Mouse (Mus musculus) heart, postnatal 25 days (tissue): Measurements from ENCODE around the gene Rfx8. TPM values are rescaled to one million over a fixed set of nuclear protein-coding genes. Genes with fewer than 3 reads are reported as not detected.
"Not testable (repeated sequence)": the region's sequence is repeated elsewhere in the genome, so short reads cannot be mapped to it uniquely, and the experiment has no call there.

Experiments used
- DNase-seq: peaks from one replicate; pipeline ENCODE4 v3.0.0; 2022; ENCODE audit warnings: low spot score
- intact Hi-C: fragments of 180-260 bp; cut with DNase I; formaldehyde crosslinking; loops from one replicate; pipeline ENCODE4 v1.15.1; 2025
- total RNA-seq, 2 experiments: library from RNA; stranded (reverse); gene quantifications; 2 replicates each; pipeline ENCODE4 v1.2.3; 2021

Gene Rfx8
- total RNA-seq, 2 experiments from 2014 or later = 0.34 to 0.36 TPM

DNA sequence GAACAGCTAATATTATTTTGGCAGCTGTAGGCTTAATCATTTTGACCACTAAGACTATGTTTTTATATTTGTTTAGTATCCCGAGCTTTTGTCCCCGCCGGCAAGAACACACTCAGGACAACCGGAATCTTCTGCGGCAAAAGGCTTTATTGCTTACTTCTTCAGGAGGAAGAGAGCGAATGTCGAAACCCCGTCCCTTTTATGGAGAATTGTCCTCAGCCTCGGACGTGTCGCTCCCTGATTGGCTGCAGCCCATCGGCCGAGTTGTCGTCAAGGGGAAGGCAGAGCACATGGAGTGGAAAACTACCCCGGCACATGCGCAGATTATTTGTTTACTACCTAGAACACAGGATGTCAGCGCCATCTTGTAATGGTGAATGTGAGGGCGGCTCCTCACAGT lies 65.9 kb downstream of the Rfx8 start:
- intact Hi-C loops, DNase-seq: not testable (repeated sequence)

DNA sequence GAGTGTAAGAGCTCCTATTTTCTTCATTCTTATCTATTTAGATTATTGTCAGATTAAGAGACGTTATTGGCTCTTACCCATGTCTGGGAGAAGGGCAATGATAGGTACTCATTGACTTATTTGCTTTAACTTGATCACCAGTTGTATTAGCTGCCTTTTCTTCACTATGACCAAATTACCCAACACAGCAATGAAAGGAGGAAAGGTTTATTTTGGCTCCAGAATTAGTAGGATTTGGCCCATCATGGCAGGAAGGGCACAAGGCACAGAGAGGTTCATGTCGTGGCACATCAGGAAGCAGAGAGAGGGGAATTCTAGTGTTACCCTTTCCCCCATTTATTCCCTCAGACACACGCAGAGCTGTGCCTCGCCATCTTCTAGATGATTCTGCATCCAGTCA lies 67.8 kb downstream of the Rfx8 start:
- intact Hi-C loops = no loop called here
- no peak for DNase-seq

DNA sequence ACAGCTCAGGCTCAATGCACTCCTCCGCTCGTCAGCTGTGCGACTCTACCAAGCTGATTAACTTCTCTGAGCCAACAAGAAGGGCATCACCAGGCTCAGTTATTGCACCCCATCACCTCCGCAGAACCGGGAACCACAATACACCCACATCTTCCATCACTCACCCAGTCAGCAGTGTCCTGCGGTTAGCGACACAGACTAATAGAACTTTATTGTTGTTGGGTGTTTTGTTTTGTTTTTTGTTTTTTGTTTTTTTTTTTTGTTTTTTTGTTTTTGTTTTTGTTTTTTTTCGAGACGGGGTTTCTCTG lies 69.6 kb downstream of the Rfx8 start, which contains the start of gene Creg2:
TSS of gene Creg2 (minus strand) at position 234 of the 308 bp plus-strand sequence.
- no peak for DNase-seq
- intact Hi-C loops = no loop called here

DNA sequence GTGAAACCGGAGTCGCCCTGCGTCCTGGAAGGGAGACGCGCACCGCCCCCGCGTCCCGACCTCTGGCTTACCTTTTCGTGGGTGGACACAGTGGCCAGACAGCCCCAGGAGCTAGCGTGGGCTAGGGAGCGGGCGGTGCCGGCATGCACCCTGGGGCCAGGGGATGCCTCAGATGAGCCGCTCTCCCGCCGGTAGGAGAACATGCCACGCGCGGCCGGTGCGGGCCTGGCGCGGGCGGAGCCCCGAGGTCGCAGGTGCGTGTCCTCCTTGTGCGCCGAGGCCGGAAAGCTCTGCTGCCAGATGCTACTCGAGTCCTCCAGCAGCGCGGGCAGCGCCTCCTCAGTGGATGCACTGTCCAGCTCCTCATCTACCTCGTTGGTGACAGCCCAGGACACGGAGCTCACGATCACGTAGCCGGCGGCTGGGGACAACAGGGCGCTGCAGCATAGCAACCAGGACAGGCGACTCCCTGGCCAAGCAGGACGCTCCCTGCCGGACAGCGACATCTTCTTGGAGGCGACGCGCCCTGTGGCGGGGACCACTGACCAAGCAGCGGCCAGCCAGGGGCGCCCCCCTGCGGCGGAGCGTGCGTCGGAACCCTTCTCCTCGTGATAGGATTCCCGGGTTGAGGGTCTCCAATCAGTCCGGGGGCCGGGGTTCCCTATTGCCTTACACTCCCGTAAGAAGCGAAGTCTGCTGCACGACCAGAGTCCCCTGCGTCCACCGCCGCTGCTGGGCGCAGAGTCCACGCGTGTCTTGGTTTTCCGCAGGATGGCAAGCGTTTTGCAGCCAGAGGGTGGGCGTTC lies 70.2 kb downstream of the Rfx8 start:
- intact Hi-C loops = no loop called here
- peak; percentile 16 for DNase-seq

DNA sequence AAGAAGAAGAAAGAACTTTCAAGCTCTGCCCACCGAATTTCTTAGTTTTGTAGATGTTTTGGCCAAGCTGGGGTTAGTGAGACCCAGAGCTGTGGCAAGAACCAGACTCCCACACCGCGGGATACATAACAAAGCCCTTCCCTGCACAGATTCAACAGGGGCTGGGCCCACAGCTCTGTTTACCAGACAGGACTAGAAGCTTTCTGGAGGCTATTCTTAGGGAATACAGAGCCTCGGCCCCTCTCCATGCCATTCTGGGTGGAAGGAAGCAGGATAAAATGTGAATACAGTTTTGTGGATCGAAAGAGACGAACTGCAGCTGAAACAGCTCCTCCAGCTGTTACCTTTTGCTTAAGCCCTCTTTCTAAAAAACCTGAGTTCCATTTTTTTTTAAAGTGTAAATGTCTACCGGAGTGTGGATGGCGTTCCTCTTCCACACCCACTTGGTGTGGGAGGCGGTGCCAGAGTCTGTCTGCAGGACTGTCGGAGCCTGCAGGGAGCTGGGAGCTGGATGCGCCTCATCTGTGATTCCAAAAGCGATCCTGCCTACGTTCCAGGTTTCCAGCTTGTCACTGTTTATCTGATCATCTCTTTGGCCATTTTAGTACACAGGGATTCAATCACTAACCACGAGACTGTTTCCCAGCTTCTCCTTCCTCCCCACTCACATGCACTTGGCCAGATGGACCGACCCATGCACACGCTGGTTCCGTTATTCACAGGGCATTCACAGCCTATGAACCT lies 70.9 kb downstream of the Rfx8 start:
- no peak for DNase-seq
- intact Hi-C loops = no loop called here

DNA sequence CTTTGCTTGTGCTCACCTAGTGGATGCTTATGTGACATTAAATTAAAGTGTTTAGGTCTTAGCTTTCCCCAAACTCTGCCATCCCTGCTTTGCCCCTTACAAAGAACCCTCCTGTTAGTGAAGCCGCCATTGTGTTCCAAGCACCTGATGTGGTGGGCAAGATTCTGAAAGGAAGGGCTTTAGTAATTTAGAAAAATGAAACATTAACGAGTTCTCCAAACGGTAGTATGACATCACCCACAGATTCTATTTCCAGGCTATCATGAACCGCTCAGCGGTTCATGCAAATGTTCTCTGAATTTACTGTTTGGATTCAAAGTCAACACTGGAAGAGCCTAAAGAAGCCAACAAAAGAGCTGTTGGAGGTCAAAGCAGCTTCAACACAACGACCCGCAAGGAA lies 72.2 kb downstream of the Rfx8 start:
- DNase-seq = no peak
- intact Hi-C loops = no loop called here

DNA sequence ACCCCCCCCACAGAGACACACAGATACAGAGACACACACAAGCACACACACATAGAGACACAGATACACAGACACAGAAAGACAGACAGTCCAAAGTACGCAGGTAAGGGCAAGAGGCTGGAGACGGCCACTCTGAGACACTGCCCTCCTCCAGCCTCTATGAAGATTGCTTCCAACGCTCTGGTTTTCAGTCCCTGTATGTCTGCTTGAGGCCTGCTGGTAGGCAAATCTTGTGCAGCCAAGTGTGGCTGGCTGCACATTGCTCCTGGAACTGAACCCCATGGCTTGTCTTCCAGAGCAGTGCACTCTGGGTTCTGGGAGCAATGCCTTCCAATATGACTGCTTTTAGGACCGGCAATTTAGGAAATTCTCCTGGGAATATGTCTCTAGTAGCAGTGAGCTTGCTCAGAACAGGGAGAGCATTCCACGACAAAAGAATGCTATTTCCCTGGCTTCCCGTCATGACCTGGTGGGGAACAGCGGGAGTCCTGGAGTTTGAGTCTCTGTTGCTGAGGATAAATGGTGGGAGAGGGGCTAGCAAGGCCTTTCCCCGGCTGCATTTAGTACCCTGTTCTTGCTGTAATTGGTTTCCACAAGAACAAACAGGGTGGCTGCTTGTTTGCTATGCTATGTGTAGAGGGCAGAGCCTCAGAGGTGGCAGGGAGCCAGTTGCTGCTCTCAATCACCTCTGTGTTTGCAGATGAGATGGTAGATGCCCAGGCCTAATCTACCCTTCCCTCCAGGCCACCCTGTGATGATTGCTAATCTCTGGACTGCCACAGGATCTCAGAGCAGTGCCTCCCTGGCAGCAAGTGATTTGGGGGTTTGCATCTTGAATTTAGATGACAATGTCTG lies 74.7 kb downstream of the Rfx8 start:
- intact Hi-C loops = no loop called here
- no peak for DNase-seq

DNA sequence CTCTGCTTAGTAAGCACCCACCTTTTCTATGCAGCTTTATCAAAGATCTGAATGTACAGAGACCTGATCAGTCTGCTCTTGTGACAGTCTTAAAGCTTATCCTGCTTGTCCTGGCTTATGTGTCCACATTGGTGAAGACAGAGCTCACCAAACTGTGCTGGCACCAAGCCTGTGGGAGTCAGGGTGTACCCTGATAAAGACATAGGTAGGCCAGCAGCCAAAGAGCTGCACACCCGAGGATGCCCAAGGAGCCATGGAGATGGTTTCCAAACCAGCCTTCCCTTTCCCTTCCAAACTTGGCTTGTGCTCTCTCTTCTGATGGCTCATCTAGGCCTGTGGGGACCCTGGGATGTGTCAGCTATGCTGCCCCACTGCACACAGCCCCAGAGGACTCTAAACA lies 76.5 kb downstream of the Rfx8 start:
- no peak for DNase-seq
- intact Hi-C loops = no loop called here

DNA sequence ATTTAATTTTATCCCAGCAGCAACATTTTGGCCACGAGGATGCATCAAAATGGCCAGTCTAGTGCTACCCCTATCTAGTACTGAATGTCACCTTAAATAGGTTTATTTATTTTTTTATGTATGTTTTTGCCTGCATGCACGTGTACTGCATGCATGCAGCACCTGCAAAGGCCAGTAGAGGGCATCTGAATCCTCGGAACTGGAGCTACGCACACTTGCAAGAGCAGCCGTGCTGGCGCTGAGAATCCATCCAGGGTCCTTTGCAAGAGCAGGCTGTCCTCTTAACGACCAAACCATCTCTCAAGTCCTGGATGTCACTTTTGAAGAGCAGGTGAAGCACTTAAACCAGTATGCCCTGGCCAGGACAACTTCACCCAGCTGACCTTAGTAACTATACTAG lies 79.1 kb downstream of the Rfx8 start:
- intact Hi-C loops = no loop called here
- no peak for DNase-seq

DNA sequence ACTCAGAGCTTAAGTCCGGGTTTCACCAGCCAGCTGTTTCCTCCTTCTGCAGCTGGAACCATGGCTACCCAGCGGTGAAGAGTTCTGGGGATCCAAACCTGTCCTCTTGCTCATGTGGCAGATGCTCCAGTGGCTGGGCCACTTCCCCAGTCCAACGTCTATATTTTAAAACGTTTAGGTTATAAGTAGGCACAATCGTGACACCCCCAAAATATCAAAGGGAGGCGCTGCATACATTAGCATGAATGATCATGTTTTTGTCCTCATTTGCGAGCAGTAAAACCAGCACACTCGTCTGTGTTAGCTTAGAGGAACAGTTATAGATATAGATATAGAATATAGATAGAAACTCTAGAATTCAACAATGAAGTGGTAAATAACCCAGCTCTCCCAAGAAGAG lies 83.7 kb downstream of the Rfx8 start:
- intact Hi-C loops = no loop called here
- no peak for DNase-seq

DNA sequence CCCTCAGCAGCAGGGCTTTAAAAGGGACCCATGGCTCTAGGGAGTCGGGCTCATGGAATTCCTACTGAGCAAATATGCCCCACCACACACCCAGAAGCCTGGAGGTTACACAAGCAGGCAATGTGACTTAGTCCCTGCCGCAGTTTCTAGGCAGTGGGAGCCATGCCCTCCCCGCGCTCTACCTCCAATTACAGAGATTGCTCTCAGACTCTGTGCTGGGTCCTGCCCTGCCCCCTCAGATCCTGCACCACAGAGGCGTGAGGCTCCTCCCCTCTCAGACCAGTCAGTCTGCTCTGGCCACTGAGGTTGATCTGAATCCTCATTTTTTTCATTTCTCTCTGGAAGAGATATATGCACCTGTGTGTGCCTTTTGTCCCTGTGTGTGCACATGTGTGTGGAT lies 84.1 kb downstream of the Rfx8 start:
- DNase-seq = no peak
- intact Hi-C loops = no loop called here

DNA sequence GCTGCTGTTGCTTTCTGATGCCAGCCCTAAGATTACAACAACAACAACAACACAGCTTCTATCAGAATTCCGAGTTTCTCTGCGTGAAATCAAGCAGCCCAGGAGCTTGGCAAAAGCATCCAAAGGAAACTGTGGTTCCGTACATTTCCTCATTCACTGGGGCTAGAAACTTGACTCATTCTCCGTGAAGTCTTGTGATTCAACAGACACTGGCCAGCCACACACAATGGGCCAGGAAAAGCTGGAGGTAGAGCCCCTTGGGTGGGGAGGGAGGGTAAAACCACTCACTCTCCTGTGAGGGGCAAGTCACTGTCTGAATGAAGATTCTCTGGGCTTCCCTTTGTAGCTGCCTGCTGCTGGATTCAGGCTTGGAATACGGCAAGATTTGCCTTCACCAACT lies 84.6 kb downstream of the Rfx8 start:
- intact Hi-C loops = no loop called here
- DNase-seq = no peak

DNA sequence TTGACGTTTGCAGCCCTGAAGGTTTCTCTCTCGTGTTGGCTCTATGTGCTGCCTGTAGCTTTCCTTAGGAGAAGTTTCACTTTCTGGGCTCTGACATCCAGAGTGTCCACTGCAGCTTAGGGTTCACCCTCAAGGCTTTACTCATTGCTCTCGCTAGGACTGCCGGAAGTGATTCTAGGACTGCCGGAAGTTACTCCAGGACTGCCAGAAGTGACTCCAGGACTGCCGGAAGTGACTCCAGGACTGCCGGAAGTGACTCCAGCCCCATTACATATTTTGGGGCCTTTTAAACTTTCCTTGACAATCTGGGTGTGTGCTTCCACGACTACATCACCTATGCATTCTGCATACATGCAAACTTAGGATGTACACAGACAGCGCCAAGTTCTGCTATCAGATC lies 92.2 kb downstream of the Rfx8 start:
- intact Hi-C loops = no loop called here

DNA sequence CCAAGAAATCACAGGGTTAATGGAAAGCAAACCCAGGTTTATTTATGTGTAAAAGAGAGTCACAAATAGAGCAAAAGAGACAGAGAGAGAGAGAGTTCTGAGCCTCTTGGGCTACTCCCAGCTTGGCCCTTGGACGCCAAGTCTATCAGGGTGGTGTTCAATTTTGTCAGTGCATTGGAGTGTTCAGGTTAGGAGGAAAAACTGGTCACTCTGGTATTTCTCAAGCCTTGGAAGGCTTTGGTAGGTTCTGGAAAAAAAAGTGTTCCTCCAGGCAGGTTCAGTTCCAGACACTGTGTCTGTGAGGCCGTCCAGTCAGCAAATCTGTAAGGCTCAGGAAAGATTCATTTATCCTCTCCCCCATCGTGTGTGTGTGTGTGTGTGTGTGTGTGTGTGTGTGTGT lies 95.3 kb downstream of the Rfx8 start:
- intact Hi-C loops = no loop called here
- DNase-seq = no peak

More for the DNA sequence above, 92.2 kb downstream of the Rfx8 start:
- no peak for DNase-seq

DNA sequence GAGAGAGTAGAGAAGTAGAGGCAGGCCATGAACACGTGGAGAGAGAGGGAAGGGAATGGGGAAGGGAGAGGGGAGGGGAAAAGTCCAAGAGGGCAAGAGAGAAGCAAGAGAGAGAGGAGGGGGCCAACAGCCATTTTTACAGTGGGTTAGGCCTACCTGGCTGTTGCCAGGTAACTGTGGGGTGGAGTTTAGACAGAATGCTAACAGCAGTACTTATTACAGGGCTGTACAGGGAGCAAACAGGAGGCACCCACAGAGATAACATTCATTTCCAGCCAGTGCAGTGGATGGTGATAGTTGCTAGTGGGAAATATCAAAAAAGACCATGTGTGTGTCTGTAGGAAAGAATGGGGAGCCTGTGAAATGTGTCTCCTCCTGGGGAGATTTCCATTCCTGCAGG lies 97.1 kb downstream of the Rfx8 start:
- intact Hi-C loops = no loop called here
- DNase-seq = no peak

DNA sequence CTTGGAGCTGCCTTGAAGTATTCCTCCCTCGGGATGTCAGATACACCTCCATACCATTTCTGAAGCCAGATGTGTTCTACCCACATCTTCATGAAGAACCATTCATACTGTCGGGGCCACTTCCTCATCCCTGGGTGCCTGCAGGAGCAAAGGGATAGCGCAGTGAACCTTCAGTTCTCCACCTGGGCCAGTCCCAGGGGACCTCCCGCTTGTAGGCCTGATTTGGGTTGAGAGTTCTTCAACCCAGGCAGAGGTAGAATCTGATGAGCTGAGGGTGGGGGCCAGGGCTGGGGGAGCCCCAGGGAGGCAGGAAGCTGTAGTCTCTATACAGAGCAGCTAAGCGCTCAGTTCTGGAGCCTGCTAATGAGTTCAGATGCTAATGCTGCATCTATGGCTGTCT lies 97.7 kb downstream of the Rfx8 start:
- no peak for DNase-seq
- intact Hi-C loops = no loop called here

DNA sequence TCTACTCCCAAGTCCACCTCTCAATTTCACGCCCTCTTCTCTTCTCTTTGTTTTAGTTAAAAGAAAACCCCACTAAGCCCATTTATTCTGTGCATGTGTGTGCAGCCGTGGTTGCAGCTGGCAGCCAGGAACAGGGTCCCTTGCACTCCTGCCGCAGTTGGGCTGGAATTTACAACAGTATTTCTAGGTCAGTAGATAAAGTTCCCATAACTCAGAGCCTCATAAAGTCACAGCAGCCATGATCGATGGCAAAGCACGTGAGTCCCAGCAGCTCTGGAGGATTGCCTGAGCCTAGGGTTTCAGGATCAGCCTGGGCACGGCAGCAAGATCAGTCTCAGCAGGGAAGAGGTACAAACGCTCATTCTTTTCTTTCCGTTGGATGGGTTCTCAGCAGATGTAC lies 102.3 kb downstream of the Rfx8 start:
- intact Hi-C loops = loop anchor here (10.0 kb wide), 1 partner anchor 926 kb away; no protein-coding TSS in a partner anchor
- no peak for DNase-seq

DNA sequence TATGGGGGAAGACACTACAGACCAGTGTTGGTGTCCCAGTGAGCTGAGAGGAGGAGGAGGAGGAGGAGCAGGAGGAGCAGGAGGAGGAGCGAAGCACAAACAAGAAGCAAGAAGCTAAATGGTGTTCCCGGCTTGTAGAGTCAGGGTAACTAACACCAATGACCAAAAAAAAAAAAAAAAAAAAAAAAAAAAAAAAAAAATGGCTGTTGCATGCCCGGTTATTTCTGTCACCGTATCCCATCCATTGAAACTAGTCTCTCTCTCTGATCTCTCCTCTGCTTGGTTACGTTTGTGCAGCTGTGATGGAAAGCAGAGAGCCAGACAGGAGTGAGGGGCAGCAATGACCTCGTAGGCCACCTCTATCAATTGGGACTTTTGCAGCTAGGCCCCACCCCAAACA lies 105.3 kb downstream of the Rfx8 start:
- no peak for DNase-seq

More for the DNA sequence above, 105.3 kb downstream of the Rfx8 start:
- intact Hi-C loops = loop anchor here (10.0 kb wide), 1 partner anchor 929 kb away; no protein-coding TSS in a partner anchor
